Mouse (Mus musculus) cerebellum, postnatal 14 days (tissue): ENCODE results near the gene Fam214b.

ENCODE experiments used
- DNase-seq, 2 experiments: peaks; one replicate each; pipeline ENCODE4 v3.0.0; 2021; ENCODE audit warnings: mixed read lengths in 2 of 2

The Fam214b gene

DNA sequence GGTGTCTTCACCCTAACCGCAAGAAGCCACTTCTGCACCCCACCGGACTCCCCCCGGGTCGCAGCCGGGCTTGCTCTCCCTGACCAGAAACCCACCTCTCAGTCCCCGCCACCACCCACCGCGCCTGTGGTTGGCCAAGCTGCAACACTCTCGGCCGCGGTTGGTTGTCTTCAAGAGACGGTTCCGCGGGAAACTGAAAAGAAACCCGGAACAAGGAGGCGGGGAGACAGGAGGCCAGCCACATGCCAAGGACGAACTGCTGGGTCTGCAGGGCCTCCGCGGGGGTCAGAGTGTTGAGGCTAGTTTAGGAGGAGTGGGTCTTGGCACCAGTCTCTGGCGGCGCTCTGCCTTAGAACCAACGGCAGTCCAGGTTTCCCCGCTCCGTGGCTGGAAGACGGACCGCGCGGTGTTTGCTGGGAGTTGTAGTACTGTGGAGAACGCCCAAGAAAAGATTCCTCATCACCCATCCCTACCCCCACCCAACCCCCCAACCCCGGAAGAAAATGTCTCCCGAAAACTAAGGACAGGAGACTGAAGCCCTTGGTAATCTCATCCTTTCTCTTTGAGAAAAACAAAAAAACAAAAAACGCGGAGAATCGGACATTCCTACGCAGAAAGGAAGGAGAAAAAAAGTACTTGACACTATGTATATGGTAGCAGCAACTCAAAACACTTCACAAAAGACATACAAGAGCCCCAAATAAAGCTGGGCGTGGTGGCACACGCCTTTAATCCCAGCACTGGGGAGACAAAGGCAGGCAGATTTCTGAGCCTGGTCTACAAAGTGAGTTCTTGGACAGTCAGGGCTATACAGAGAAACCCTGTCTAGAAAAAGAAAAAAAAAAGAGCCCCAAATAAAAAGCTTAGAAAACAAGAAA, 35.6 kb downstream of the Fam214b start, which contains the start of gene Fancg:
TSS of gene Fancg (minus strand) at position 346 of the 878 bp plus-strand sequence.
- DNase-seq: peak; percentile 86 to 89

DNA sequence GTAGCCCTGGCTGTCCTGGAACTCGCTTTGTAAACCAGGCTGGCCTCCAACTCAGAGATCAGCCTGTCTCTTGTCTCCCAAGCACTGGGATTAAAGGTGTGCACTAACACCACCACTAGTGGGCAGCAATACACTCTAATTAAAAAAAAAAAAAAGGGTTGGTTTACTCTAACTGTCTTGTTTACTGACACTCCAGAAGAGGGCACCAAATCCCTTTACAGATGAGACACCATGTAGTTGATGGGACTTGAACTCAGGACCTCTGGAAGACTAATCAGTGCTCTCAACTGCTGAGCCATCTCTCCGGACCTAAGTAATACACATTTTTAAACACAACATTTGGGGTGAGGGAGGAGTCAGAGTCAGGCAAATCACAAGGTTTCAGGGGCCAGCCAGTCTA, 40.3 kb downstream of the Fam214b start:
- peak; percentile 52 to 65 for DNase-seq

DNA sequence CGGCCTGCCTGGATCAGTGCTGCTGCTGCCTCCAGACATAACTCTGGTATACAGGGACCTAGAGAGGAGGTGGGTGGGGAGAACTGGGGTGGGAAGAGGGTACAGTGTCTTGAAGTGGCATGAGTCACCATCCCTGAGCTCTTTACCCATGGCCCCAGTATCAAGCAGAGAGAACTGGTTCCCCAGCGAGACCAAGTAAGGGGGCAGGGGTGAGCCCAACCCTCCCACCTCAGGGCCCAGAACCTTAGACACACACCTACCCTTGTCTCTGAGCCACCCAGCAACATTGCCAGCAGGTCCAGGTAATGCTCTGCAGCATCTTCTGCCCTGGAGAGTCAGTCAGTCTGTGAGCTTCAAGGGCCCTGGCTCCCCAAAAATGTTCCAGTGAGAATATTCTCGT, 41.1 kb downstream of the Fam214b start:
- DNase-seq: no peak

DNA sequence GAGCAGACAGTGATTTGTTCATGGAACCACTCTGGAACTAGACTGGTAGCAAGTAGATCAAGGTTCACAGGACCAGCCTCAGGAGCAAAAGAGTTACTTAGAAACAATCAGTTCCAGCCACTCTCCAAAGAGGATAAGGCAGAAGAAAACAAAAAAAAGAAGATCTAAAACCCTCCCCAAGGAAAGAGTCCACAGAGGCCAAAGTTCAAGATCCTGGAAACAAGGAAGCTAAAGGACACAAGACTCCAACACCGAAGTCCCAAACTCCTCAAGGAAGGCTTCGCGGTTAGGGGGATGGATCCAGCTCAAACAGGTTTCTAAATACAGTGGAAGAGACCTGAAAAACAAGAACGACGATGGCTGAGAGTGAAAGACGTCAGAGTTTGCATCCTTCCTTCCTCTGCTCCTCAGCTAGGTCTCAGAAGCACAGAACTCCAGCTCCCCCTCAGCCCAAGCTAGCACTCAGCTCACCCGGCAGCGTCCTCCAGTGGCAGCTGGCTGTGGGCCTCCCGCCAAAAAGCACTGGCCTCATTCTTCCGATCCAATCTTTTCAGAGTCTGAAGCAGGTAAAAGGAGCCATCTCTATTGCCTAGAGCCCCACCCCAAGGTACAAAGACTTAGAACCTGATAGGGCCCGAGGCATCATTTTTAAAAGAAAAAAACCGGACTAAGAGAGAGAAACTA, 43.1 kb downstream of the Fam214b start:
- peak in 1 of 2 experiments; percentile 38 for DNase-seq

DNA sequence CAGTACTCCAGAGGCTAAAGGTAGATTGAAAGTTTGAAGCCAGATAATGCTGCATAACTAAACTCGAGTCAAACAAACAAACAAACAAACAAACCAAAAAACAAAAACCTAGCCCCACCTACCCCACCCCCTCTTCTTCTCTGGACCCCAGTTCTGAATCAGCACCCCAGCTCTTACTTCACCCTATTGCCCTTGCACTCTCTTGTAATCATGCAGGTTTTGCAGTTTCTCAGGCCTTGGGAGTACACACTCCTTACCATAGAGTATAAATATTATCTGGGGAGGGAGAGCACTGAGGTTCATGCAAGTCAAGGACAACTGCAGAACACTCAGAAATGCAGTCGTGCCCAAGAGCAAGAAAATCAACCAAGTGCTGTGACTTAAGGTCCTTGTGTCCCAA, 44.7 kb downstream of the Fam214b start:
- DNase-seq: no peak

DNA sequence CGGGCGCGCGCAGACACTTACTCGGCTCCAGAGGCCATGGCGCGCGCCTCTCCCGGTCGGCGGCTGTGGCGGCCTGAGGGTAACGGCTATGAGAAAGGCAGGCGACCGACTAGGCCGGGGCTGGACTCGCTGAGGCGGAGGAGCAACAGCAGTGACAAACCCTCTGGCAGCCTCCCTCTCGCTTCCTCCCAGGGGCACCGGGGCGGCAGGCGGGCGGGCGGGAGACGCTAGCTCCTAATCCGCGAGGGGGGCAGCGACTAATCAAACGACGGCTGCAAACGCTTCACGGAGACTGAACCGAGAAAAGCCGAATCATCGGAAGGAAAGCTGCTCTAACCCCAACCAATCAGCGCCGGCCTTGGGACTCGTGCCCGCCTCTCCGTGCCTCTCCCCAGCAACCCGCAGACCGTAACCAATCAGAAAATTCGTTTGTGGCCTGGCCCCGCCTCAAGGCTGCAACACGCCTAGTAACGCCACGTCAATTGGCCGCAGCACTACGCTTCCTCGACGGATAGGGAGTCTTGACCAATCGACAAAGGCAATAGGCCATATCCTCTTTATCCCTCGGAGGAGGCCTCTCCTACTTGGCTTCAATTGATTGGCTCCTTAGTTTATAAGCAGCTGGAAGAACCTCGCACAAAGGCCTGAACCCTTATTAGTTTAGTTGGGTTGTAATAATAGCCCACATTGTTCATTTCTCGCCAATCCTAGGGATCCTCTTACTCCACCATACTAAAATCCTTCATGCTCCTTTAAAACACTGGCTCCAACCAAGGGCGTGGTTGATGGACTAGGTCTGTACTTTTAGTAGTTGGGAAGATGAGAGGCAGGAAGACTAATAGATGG, 45.7 kb downstream of the Fam214b start, which contains the start of gene Vcp:
TSS of gene Vcp (minus strand) at position 367 of the 846 bp plus-strand sequence.
- peak; percentile 99 for DNase-seq

DNA sequence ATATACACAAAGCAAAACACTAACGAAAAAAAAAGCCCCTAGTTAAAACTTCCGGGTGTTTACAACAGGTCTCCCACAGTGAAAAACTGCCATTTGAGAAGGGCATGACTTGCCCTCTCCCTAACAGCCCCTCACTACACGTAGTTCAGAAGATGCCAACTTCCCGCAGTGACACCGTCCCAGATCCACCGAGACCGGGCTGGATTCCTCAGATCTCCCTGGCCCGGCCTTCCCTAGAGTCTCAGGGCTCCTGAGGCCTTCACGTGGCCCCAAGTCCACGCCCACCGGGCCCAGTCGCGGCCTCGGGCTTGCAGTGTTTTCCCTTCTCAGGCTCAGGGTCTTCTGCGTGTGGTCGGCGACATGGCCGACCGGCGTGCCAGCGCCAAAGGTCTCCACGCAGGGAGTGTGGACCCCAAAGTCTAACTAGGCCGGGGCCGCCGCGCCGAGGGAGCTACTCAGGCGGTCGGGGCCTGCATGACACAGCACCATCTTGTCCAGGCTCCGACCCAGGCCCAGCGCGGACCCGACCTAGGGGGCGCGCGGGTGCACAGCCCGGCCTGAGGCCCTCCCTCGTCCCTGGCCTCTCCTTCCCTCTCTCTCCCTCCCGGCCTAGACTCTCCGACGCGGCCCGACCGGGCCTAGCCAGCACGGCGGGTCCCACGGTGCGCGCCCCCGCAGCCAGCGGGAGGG, 46.4 kb downstream of the Fam214b start:
- peak; percentile 75 to 79 for DNase-seq

DNA sequence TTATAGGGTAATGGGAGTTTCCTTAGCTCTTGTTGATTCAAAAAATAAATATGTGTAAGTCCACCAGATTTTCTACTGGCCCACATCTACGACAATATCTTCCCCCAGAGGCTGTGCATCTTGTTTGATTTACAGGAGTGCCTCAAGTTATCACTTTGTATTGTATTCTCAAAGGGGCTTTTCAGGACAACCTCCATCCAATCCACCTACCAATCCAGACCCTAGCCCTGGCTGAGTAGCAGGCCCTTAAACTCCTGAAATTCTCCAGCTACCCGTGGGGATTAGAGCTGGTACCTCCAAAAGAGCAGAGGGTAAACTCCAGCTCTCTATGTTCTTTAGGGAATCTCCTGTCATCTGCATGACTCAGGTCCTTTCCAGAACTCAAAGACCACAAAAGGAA, 48.0 kb downstream of the Fam214b start:
- DNase-seq: no peak

DNA sequence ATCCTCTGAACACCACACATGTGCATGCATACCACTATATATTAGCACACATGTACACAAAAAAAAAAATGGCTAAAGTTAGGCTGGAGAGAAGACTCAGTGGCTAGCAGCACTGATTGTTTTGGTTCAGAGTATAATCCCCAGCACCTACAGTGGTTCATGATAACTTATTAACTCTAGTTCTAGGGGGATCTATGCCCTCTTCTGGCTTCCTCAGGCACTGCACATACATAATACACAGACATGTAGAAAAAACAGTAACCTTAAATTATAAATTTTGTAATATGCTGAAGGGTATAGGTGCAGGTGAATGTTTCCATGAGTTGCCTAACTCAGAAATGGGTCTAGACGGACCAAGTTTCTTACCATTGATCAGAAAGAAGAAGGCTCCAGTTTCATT, 57.7 kb downstream of the Fam214b start:
- no peak for DNase-seq
